Mouse (Mus musculus) megakaryocyte, embryonic 14.5 days (primary cell): ENCODE results near the gene Plcl1.

Experiments
- FLI1 ChIP-seq: IDR thresholded peaks from 2 replicates; pipeline ENCODE4 v1.6.1; 2012; ENCODE audit warnings: low read length, inconsistent platforms, mixed read lengths
- GATA1 ChIP-seq: IDR thresholded peaks from 3 replicates; pipeline ENCODE4 v1.6.1; 2012; ENCODE audit warnings: mixed read lengths, low read length, inconsistent platforms, borderline replicate concordance

- TF ChIP-seq GATA1 (no peak), FLI1 (no peak)
Observed at GRCm38 (mm10) chr1:55571399-55571798, 165.7 kb downstream of the Plcl1 start.
